Mouse (Mus musculus) cortical plate, adult 2 months (tissue): Measurements from ENCODE around the gene Tap1. TPM values are rescaled to one million over a fixed set of nuclear protein-coding genes. Genes with fewer than 3 reads are reported as not detected.

Experiments
- H3K27ac ChIP-seq: fragments of 200-500 bp; 2 replicates; pipeline ENCODE4 v1.5.1; 2012; ENCODE audit warnings: low read length, control low read depth, inconsistent platforms; ENCODE audit not compliant: insufficient read depth
- H3K4me1 ChIP-seq: fragments of 200-500 bp; 2 replicates; pipeline ENCODE4 v1.6.1; 2011; ENCODE audit warnings: low read length; ENCODE audit not compliant: control insufficient read depth, insufficient read depth
- H3K4me3 ChIP-seq: fragments of 200-500 bp; 2 replicates; pipeline ENCODE4 v1.5.1; 2011; ENCODE audit warnings: mild to moderate bottlenecking, low read length, control low read depth; ENCODE audit not compliant: insufficient read depth
- CTCF ChIP-seq: fragments of 200-500 bp; IDR thresholded peaks from 2 replicates; pipeline ENCODE4 v1.5.1; 2011; ENCODE audit warnings: mild to moderate bottlenecking, control low read depth, low read length; ENCODE audit not compliant: insufficient read depth; ENCODE audit errors: extremely low read depth
- POLR2A ChIP-seq: fragments of 200-500 bp; IDR thresholded peaks from 2 replicates; pipeline ENCODE4 v1.6.1; 2011; ENCODE audit warnings: mild to moderate bottlenecking, low read length, control low read depth; ENCODE audit not compliant: insufficient read depth; ENCODE audit errors: extremely low read depth
- polyA plus RNA-seq: library from polyadenylated mRNA; depleted of rRNA; stranded (reverse); fragments of >200 nt; gene quantifications from 2 replicates; pipeline ENCODE4 v1.2.3, GENCODE M21; 2012

Tap1 gene
- polyA plus RNA-seq, 1 experiment, result 3.4 TPM

DNA sequence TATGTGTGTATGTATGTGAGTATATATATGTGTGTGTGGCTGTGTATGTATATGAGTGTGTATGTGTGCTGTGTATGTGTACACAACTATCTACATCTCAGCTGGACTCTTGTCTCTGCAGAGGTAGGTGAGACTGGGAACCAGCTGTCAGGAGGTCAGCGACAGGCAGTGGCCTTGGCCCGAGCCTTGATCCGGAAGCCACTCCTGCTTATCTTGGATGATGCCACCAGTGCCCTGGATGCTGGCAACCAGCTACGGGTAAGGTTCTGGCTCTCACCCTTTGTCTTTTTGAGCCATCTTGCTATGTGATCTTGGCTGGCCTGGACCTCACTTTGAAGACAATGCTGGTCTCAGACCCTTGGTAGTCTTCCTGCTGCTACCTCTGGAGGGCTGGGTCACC, 7.4 kb downstream of the Tap1 start:
- Histone ChIP-seq H3K4me3 (no peak overlapping the region), H3K4me1 (no peaks in the 10 kb centered on the region; the same call in 1 of the 2 replicates), H3K27ac (no peak overlapping the region)
- TF ChIP-seq CTCF (no peak), POLR2A (no peak)

DNA sequence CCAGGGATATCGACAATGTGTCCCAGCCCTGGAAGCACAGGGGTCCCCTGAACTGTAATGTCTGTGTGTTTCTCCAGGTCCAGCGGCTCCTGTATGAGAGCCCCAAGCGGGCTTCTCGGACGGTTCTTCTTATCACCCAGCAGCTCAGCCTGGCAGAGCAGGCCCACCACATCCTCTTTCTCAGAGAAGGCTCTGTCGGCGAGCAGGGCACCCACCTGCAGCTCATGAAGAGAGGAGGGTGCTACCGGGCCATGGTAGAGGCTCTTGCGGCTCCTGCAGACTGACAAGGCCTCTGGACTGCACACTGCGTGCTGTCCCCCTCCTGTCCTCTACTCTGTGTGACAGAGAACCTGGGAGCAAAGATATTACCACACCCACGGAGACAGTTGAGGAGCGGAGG, 9.1 kb downstream of the Tap1 start:
- no peak overlapping the region for H3K4me3 ChIP-seq
- H3K27ac ChIP-seq, result no peak overlapping the region
- TF ChIP-seq POLR2A, result no peak
- TF ChIP-seq CTCF, result no peak
- no peaks in the 10 kb centered on the region; the same call in 1 of the 2 replicates for H3K4me1 ChIP-seq

DNA sequence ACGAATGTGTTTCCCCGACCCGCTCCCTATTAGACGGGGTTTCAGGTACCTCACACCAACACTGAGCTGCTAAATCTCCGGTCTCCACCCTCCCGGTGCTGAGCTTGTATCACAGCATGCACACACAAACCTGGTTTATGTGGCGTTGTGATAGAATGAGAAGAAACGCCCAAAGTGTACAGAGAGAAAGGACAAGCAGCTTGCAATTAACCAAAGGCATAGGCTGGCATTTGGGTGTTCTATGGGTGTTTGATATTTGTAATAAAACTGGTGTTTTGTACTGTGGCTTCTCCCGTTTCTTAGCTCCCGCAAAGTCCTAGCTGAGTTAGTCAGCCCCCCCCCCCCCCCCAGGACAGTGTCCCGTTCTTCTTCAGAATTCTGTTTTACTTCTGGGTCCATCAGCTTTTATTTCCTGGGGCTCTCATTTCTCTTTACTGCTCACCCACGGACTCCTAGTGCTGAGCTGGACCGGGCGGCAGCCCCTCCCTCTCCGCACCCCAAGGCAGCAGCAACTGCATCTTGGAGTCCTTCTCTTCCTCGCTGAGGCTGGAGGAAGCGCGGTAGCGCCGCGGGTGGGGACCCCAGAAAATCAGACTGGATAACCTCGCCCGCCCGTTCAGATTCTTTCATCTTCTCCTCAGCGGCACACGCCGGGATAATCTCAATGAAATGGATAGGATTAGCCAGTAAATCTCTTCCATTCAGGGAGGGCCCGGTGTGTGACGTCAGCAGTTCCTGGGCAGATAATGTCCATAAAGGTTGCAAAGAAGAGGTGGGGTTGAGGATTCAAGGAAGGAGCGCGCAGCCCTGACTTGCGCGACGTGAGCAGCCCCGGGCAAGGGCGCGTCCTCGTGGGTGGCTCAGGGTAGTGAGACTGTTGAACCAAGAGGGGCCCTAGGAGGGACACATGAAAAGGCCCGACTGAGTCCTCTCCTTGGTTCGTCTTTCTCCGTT, 9.9 kb downstream of the Tap1 start, which contains the start of gene Psmb8:
Gene Psmb8 (plus strand): TSS at position 781 of the 954 bp plus-strand sequence.
- Histone ChIP-seq H3K4me1 (no peaks in the 10 kb centered on the region; the same call in 1 of the 2 replicates), H3K4me3 (peak within 1 kb of the TSS; percentile 40), H3K27ac (no peak within 1 kb of the TSS)
- TF ChIP-seq CTCF, result no peak
- TF ChIP-seq POLR2A, result no peak

DNA sequence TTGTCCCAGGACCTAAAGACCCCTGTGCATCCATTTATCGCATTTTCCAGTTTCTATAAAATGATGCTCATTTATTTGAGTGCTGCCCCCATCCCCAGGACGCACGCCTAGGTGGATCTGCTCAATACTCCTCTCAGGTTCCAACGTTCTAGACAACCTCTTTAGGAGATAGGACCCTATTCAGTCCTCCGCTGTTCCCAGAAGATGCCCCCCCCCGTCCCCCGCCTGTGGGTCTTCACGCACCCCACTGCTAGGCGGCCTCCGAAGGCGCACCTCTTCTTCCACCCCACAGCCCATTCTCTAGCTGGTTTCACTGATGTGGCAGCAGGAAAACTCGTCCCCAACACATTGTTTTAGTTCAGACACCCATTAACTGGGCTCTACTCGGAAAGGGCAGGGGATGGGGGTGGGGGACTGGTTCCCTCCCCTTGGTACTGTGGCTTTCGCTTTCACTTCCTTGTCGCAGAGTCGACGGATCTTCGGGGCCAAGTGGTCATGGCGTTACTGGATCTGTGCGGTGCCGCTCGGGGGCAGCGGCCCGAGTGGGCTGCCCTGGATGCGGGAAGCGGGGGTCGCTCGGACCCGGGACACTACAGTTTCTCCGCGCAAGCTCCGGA, 10.7 kb downstream of the Tap1 start:
- TF ChIP-seq CTCF (no peak), POLR2A (no peak)
- H3K4me1 ChIP-seq, result no peaks in the 10 kb centered on the region; the same call in 1 of the 2 replicates
- peak overlapping the region; percentile 40 for H3K4me3 ChIP-seq
- H3K27ac ChIP-seq, result no peak overlapping the region

DNA sequence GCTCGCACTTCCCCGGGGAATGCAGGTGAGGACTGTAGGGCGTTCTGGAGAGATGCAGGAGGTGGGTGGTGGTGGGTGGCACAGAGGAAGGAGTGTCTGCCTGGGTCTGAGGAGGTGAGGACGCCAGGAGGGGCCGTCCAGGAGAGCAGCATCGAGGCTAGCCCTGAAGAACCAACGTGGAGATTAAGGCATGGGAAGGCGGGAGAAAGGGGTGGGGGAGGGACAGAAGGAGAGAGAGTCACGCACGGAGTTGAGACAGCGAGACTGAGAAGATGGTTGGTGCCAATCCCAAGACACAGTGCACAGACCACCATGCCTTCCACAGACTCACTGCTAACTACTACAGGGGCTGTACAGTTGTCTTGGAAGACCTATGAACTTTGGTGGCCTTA, 11.2 kb downstream of the Tap1 start:
- peak overlapping the region; percentile 40 for H3K4me3 ChIP-seq
- no peak overlapping the region for H3K27ac ChIP-seq
- no peaks in the 10 kb centered on the region; the same call in 1 of the 2 replicates for H3K4me1 ChIP-seq
- no peak for TF ChIP-seq CTCF
- TF ChIP-seq POLR2A, result no peak

DNA sequence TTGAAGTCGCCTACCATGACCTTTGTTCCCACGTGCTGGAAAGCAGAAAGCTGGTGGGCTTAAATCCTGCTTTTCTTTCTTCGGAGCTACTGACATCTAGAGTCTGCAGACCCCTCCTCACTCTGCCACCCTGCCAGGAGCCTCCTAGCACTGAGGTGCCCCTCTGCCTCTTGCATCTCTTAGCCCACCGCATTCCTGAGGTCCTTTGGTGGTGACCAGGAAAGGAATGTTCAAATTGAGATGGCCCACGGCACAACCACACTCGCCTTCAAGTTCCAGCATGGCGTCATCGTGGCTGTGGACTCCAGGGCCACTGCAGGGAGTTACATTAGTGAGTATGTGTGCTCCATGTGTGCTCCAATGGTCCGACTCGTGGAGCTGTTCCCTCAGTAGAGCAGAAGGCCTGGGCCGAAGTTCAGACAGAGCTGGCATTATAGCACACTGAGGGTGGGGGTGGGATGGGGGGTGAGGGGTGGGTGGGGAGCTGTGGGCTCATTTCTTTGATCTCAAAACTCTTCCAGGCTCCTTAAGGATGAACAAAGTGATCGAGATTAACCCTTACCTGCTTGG, 11.8 kb downstream of the Tap1 start:
- H3K4me3 ChIP-seq, result peak overlapping the region; percentile 40; the same call in 1 of the 2 replicates
- H3K4me1 ChIP-seq, result no peaks in the 10 kb centered on the region; the same call in 1 of the 2 replicates
- no peak overlapping the region for H3K27ac ChIP-seq
- no peak for TF ChIP-seq CTCF
- no peak for TF ChIP-seq POLR2A

DNA sequence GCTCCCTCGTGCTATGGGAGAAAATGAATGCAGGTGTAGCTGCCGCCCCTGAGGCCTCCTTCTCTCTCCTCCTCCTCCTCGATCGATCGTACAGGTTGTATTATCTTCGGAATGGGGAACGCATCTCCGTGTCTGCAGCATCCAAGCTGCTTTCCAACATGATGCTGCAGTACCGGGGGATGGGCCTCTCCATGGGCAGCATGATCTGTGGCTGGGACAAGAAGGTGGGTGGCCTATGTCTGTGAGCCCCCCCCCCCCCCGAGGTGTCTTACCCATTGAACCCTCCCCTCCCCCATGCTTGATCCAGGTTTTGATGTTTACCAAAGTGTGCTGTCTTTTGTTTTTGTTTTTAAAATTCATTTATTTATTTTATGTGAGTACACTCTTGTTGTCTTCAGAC, 12.7 kb downstream of the Tap1 start:
- H3K27ac ChIP-seq, result no peak overlapping the region
- H3K4me1 ChIP-seq, result no peaks in the 10 kb centered on the region; the same call in 1 of the 2 replicates
- H3K4me3 ChIP-seq, result no peak overlapping the region
- TF ChIP-seq CTCF (no peak), POLR2A (no peak)

DNA sequence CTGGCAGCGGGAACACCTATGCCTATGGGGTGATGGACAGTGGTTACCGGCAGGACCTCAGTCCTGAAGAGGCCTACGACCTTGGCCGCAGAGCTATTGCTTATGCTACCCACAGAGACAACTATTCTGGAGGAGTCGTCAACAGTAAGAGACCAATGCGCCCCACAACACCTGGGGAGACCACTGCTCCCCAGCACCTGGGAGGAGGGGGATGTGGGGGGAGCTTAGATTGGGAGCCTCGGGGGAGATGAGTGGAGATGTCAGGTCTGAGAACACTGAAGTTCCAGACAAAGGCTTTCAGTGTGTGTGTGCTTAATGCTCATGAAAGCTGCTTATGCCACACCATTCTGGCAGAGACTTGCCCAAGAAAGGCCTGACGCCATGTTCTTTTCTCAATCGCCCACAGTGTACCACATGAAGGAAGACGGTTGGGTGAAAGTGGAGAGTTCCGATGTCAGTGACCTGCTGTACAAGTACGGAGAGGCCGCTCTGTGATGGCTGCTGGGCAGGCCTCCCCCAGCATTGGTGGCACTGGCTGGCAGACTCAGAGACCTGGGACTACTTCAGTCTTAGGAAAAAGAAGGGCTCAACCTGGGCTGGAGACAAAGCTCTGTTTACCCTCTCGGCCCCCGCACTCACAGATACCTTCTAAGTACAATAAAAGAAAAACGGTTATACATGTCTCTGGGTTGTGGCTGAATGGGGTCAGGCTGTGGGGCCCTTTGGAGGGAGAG, 13.6 kb downstream of the Tap1 start:
- TF ChIP-seq POLR2A, result no peak
- no peak for TF ChIP-seq CTCF
- no peak overlapping the region for H3K4me3 ChIP-seq
- H3K27ac ChIP-seq, result no peak overlapping the region
- H3K4me1 ChIP-seq, result no peaks in the 10 kb centered on the region; the same call in 1 of the 2 replicates
